Comparison of ENCODE assay signal across 29 mouse cellular contexts in the genomic region with DNA sequence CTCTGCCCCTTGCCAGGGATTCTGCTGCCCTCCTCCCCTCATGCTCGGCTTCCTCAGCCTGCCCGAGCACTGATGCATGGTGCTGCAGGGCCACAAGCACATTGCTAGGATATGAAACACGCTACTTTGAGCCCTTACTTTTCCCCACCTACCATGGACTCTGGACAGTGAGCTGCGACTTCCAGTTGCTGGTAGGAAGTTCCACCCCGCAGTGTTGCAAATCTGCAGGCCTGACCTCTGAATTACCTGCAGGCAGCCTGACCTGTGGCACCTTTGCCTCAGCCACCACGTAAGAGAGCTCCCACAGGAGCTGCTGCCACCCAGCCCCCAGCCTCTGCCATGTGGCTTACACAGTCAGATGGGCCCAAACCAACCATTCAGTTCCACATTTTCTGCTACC.
DNase-seq lines count a peak whose midpoint lies in the region; ATAC-seq and TF ChIP-seq lines count a peak whose summit lies in the region.
"Had no signal": no experiment of that assay in that cellular context is flagged by ENCODE, and none has a peak within 500 bp of the region (broad histone marks: within the 10 kb centered on the region; RNA-seq: fewer than 3 reads in every experiment).

No protein-coding gene starts in this region.

- TF ChIP-seq CTCF in liver, adult 2 months (IDR thresholded peaks at IDR 0.05; ENCODE audit: low read depth, low read length), result no peak
- no peak for TF ChIP-seq CTCF in left cerebral cortex, adult 2 months (IDR thresholded peaks at IDR 0.05)

- H3K27me3 ChIP-seq in liver, adult 2 months (ENCODE audit: control insufficient read depth, insufficient read depth, low read length), result no peaks in the 10 kb centered on the region
- H3K27me3 ChIP-seq in liver, embryonic 12.5 days (replicated peaks), result no peaks in the 10 kb centered on the region
- H3K27me3 ChIP-seq: CH12.LX; embryonic facial prominence, embryonic 12.5 days; heart, embryonic 12.5 days; limb, embryonic 12.5 days; lung, embryonic 15.5 days; midbrain, embryonic 12.5 days; neural tube, embryonic 13.5 days had no signal

- H3K4me2 ChIP-seq in liver, embryonic 12.5 days, result no peak overlapping the region
- H3K4me2 ChIP-seq: embryonic facial prominence, embryonic 12.5 days; heart, embryonic 12.5 days; hindbrain, embryonic 14.5 days; limb, embryonic 12.5 days; lung, embryonic 15.5 days; midbrain, embryonic 12.5 days; neural tube, embryonic 13.5 days had no signal

- TF ChIP-seq POLR2A in liver, adult 2 months (IDR thresholded peaks at IDR 0.05; ENCODE audit: extremely low read depth, insufficient read depth, low read length), result no peak

- H3K27ac ChIP-seq in liver, adult 2 months (replicated peaks; ENCODE audit: insufficient read depth, low read depth, low read length), result no peak overlapping the region
- no peak overlapping the region for H3K27ac ChIP-seq in liver, embryonic 12.5 days
- no peak overlapping the region for H3K27ac ChIP-seq in left cerebral cortex, adult 2 months
- H3K27ac ChIP-seq: embryonic facial prominence, embryonic 12.5 days; hindbrain, embryonic 14.5 days; limb, embryonic 12.5 days; liver, embryonic 14.5 days; lung, embryonic 15.5 days; midbrain, embryonic 12.5 days; neural tube, embryonic 13.5 days had no signal

- no peaks in the 10 kb centered on the region for H3K9me3 ChIP-seq in liver, embryonic 12.5 days (replicated peaks)
- H3K9me3 ChIP-seq: embryonic facial prominence, embryonic 12.5 days; heart, embryonic 12.5 days; limb, embryonic 12.5 days; lung, embryonic 15.5 days; midbrain, embryonic 12.5 days; neural tube, embryonic 13.5 days had no signal

- no peaks in the 10 kb centered on the region for H3K36me3 ChIP-seq in liver, adult 2 months (ENCODE audit: control insufficient read depth, insufficient read depth, low read length)
- H3K36me3 ChIP-seq in liver, embryonic 12.5 days, result no peaks in the 10 kb centered on the region
- H3K36me3 ChIP-seq: embryonic facial prominence, embryonic 12.5 days; heart, embryonic 12.5 days; limb, embryonic 12.5 days; lung, embryonic 15.5 days; midbrain, embryonic 12.5 days; neural tube, embryonic 13.5 days had no signal

- 38% methylated on average over 6 of the region's 6 CpGs for WGBS in liver, adult 2 months
- 76% methylated on average over 6 of the region's 6 CpGs for WGBS in liver, embryonic 12.5 days (ENCODE audit: insufficient replicate concordance)

- H3K4me1 ChIP-seq in liver, adult 2 months (ENCODE audit: control insufficient read depth, insufficient read depth, low read length), result peaks cover 6% of the 10 kb centered on the region; the same call in 1 of the 2 replicates
- no peaks in the 10 kb centered on the region for H3K4me1 ChIP-seq in liver, embryonic 12.5 days
- H3K4me1 ChIP-seq: embryonic facial prominence, embryonic 12.5 days; limb, embryonic 12.5 days; lung, embryonic 15.5 days; midbrain, embryonic 12.5 days; neural tube, embryonic 13.5 days had no signal

- no peak overlapping the region for H3K4me3 ChIP-seq in liver, adult 2 months (ENCODE audit: insufficient read depth, low read depth, low read length)
- H3K4me3 ChIP-seq in liver, embryonic 12.5 days, result no peak overlapping the region
- H3K4me3 ChIP-seq in left cerebral cortex, adult 2 months, result no peak overlapping the region
- H3K4me3 ChIP-seq: embryonic facial prominence, embryonic 12.5 days; heart, embryonic 12.5 days; limb, embryonic 12.5 days; lung, embryonic 15.5 days; midbrain, embryonic 12.5 days; neural tube, embryonic 13.5 days had no signal

- peak; percentile 75 for DNase-seq in heart, adult 11 months
- no peak for DNase-seq in heart, adult 9 months (ENCODE audit: low spot score in 2 of 2)
- DNase-seq in liver, adult 2 months (ENCODE audit: extremely low read depth, low read depth, low spot score), result peak; percentile 83
- peak; percentile 1 to 41 for DNase-seq in kidney, postnatal 25 days
- no peak for DNase-seq in cerebellum, postnatal 25 days
- DNase-seq in lung, postnatal 10 days, result no peak
- no peak for DNase-seq in left cerebral cortex, adult 2 months (ENCODE audit: extremely low spot score in 1 of 2, low spot score in 2 of 2)
- DNase-seq: adrenal gland, adult 2 months; cerebellum, adult 8-10 months; cerebellum, postnatal 36 days; gastrocnemius, postnatal 25 days; heart, adult 18-20 months; heart, postnatal 4 days; lung, postnatal 36 days; right cerebral cortex, postnatal 4 days; thymus, adult 2 months; thymus, postnatal 36 days had no signal

- H3K9ac ChIP-seq in liver, adult 2 months (ENCODE audit: low read depth, low read length), result no peak overlapping the region
- H3K9ac ChIP-seq in liver, embryonic 12.5 days, result no peak overlapping the region
- H3K9ac ChIP-seq: embryonic facial prominence, embryonic 12.5 days; heart, embryonic 12.5 days; hindbrain, embryonic 14.5 days; limb, embryonic 12.5 days; liver, embryonic 14.5 days; lung, embryonic 15.5 days; midbrain, embryonic 12.5 days; neural tube, embryonic 13.5 days had no signal

- no peaks in the 10 kb centered on the region for H3K79me2 ChIP-seq in liver, adult 2 months (ENCODE audit: control insufficient read depth, insufficient read depth, low read length)

- ATAC-seq in liver, embryonic 12.5 days, result no peak
- ATAC-seq: activated CD4-positive, CD25-positive, alpha-beta regulatory T cell, adult 4 months; forebrain, embryonic 14.5 days had no signal

- intact Hi-C loops in left cerebral cortex, adult 2 months (cut with DNase I), result no loop called here

Comparison
In these comparisons a context has a peak if more than half of its experiments do, and no peak if none do; other contexts are left out.
1. DNase-seq: peak in heart, adult 11 months (single experiment), liver, adult 2 months (single experiment) and kidney, postnatal 25 days (2 of 2); none in heart, adult 9 months (0 of 2), cerebellum, postnatal 25 days (0 of 2), lung, postnatal 10 days (single experiment) and left cerebral cortex, adult 2 months (0 of 2).